Mouse (Mus musculus): ENCODE measurements around the gene Bsn.

DNA sequence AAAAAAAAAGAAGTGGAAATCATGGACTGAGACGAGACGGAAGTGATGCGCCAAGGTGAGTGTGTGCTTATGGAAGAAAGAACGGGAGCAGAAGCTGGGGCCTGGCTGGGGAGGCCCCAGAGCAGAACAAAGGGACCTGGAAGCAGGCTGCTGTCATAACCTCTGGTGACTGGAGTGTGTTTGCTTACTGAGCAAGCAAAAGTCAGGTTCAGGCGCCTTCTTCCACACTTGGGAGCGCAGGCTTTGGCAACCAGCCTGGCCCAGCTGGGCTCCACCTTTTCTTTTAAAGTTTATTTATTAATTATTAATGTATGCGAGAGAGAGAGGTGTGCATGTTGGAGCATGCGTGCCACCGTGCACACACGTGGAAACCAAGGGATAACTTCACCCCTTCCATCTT, 20.4 kb downstream of the Bsn start:
- TF ChIP-seq POLR2A (IDR thresholded peaks at IDR 0.05; ENCODE audit: low read depth, low read length) (no peak), CTCF (IDR thresholded peaks at IDR 0.05; ENCODE audit: extremely low read depth, insufficient read length, insufficient replicate concordance, low read depth, low read length) (no peak)

Data from small intestine, adult 2 months (tissue).